Mouse (Mus musculus) hindbrain, embryonic 13.5 days (tissue): Measurements from ENCODE around the gene Pde4a. TPM values are rescaled to one million over a fixed set of nuclear protein-coding genes. Genes with fewer than 3 reads are reported as not detected.
"Not testable (repeated sequence)": the region's sequence is repeated elsewhere in the genome, so short reads cannot be mapped to it uniquely, and the experiment has no call there.

ENCODE experiments used
- ATAC-seq: fragments of 200-750 bp; cut with Nextera tagmentation; 2 replicates; pipeline ENCODE4 v1.8.0; 2017; ENCODE audit warnings: moderate TSS enrichment; ENCODE audit not compliant: low FRiP score
- H3K27ac ChIP-seq: fragments of 300-500 bp; sonication (generic); 2 replicates; pipeline ENCODE4 v1.5.1; 2015; ENCODE audit warnings: inconsistent platforms, mild to moderate bottlenecking, moderate library complexity
- H3K27me3 ChIP-seq: fragments of 300-500 bp; sonication (generic); 2 replicates; pipeline ENCODE4 v1.6.1; 2015; ENCODE audit warnings: mild to moderate bottlenecking, inconsistent platforms
- H3K36me3 ChIP-seq: fragments of 300-500 bp; sonication (generic); 2 replicates; pipeline ENCODE4 v1.6.1; 2015; ENCODE audit warnings: mild to moderate bottlenecking, inconsistent platforms
- H3K4me1 ChIP-seq: fragments of 300-500 bp; sonication (generic); replicated peaks from 2 replicates; pipeline ENCODE4 v1.6.1; 2015; ENCODE audit warnings: inconsistent platforms
- H3K4me2 ChIP-seq: fragments of 300-500 bp; sonication (generic); 2 replicates; pipeline ENCODE4 v1.6.1; 2015; ENCODE audit warnings: inconsistent platforms, mild to moderate bottlenecking, moderate library complexity
- H3K4me3 ChIP-seq: fragments of 300-500 bp; sonication (generic); 2 replicates; pipeline ENCODE4 v1.5.1; 2015; ENCODE audit warnings: mild to moderate bottlenecking, inconsistent platforms
- H3K9ac ChIP-seq: fragments of 300-500 bp; sonication (generic); 2 replicates; pipeline ENCODE4 v1.6.1; 2015; ENCODE audit warnings: mild to moderate bottlenecking, inconsistent platforms
- H3K9me3 ChIP-seq: fragments of 300-500 bp; sonication (generic); 2 replicates; pipeline ENCODE4 v1.6.1; 2016; ENCODE audit warnings: inconsistent platforms
- WGBS: fragments of 180-500 bp; shearing (Covaris S2); methylation state at CpG from one replicate; pipeline ENCODE4 v1.1.7; 2015; 5-methylcytosine and 5-hydroxymethylcytosine counted together
- polyA plus RNA-seq: library from polyadenylated mRNA; unstranded; fragments of >200 nt; fragmentation: Nextera tagmentation; extraction: Ambion mirVana; gene quantifications from 2 replicates; pipeline ENCODE4 v1.2.1, GENCODE M21; 2015

Gene Pde4a
- polyA plus RNA-seq, 1 experiment from 2014 or later: 18.8 TPM

DNA sequence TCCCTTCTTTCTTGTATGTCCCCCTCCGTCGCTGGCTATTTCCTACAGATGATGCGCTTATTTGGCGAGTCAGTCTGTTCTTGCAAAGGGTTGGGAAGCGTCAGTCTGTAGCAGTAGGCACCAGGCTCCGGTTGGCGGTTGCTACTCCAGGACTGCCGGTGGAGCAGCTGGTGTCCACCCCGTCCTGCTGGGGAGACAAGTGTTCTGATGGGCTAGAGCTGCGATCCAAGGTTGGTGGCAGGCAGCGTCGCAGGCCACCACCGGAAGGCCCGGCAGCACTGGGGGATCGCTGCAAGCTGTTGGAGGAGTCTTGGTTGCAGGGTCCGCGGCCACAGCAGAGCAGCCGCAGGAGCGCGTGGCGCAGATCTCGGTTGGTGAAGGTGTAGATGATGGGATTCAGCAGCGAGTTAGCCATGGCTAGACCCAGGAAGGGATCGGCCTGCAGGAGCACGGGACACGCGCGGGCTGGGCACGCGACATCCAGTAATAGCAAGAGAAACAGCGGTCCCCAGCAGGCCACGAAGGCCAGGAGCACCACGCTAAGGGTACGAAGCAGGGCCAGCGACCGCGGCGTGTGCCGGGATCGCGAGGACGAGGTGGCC is 78.4 kb downstream of the Pde4a start:
- Histone ChIP-seq H3K4me2 (peak overlapping the region; percentile 76), H3K4me3 (peak overlapping the region; percentile 45), H3K9ac (peak overlapping the region; percentile 73), H3K4me1 (peaks cover 37% of the 10 kb centered on the region), H3K9me3 (no peaks in the 10 kb centered on the region), H3K36me3 (no peaks in the 10 kb centered on the region), H3K27ac (peak overlapping the region; percentile 78), H3K27me3 (peaks cover 73% of the 10 kb centered on the region)
- 4% methylated on average over 42 of the region's 42 CpGs for WGBS
- peak; percentile 7; the same call in 1 of the 2 replicates for ATAC-seq

- ATAC-seq: peak; percentile 62
- Histone ChIP-seq H3K4me1 (peaks cover 32% of the 10 kb centered on the region), H3K9me3 (no peaks in the 10 kb centered on the region), H3K4me2 (peak overlapping the region; percentile 76), H3K4me3 (peak overlapping the region; percentile 45), H3K36me3 (no peaks in the 10 kb centered on the region), H3K27me3 (peaks cover 79% of the 10 kb centered on the region), H3K9ac (peak overlapping the region; percentile 73), H3K27ac (peak overlapping the region; percentile 78)
- WGBS: under 1% methylated on average over 72 of the region's 72 CpGs
Observed at GRCm38 (mm10) chr9:21244428-21245112, 79.1 kb downstream of the Pde4a start.

GRCm38 (mm10) chr9:21245113-21245487 is 79.6 kb downstream of the Pde4a start:
- Histone ChIP-seq H3K4me3 (peak overlapping the region; percentile 45), H3K27me3 (peaks cover 85% of the 10 kb centered on the region), H3K36me3 (no peaks in the 10 kb centered on the region), H3K9ac (peak overlapping the region; percentile 73), H3K27ac (peak overlapping the region; percentile 78), H3K4me2 (peak overlapping the region; percentile 76), H3K9me3 (no peaks in the 10 kb centered on the region), H3K4me1 (peaks cover 36% of the 10 kb centered on the region)
- 1% methylated on average over 16 of the region's 16 CpGs for WGBS
- no peak for ATAC-seq

DNA sequence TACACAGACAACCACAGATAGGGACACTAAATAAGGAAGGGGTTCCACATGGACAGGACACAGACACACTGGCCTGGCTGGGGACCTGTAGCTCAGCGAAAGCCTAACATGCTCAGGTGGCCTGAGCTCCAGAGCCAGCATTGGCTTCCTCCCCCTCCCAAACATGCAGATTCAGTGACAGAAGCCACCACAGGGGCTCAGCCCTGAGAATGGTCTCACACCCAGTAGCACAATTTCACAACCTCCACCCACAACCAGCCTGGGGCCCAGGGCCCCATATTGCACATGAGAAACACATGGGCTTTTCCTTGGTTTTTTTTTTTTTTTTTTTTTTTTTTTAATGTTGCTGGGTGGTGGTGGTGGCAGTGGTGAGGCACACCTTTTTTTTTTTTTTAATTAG is 80.8 kb downstream of the Pde4a start:
- Histone ChIP-seq H3K4me2 (no peak overlapping the region), H3K36me3 (no peaks in the 10 kb centered on the region), H3K4me1 (peaks cover 36% of the 10 kb centered on the region), H3K9ac (no peak overlapping the region), H3K4me3 (no peak overlapping the region), H3K27me3 (peaks cover 97% of the 10 kb centered on the region), H3K9me3 (no peaks in the 10 kb centered on the region), H3K27ac (no peak overlapping the region)
- WGBS: 44% methylated on average over 1 of the region's 1 CpGs
- no peak for ATAC-seq

GRCm38 (mm10) chr9:21248326-21248725 is 82.8 kb downstream of the Pde4a start, which contains the start of gene S1pr5:
Gene S1pr5 (minus strand): TSS chr9:21248443.
- H3K9me3 ChIP-seq: no peaks in the 10 kb centered on the region
- peak within 1 kb of the TSS; percentile 23 for H3K4me3 ChIP-seq
- no peaks in the 10 kb centered on the region for H3K36me3 ChIP-seq
- WGBS: 2% methylated on average over 29 of the region's 30 CpGs
- no peak for ATAC-seq
- peaks cover 35% of the 10 kb centered on the region for H3K4me1 ChIP-seq
- peak within 1 kb of the TSS; percentile 35 for H3K4me2 ChIP-seq
- H3K27ac ChIP-seq: no peak within 1 kb of the TSS
- H3K27me3 ChIP-seq: peaks cover 99% of the 10 kb centered on the region
- H3K9ac ChIP-seq: no peak within 1 kb of the TSS

DNA sequence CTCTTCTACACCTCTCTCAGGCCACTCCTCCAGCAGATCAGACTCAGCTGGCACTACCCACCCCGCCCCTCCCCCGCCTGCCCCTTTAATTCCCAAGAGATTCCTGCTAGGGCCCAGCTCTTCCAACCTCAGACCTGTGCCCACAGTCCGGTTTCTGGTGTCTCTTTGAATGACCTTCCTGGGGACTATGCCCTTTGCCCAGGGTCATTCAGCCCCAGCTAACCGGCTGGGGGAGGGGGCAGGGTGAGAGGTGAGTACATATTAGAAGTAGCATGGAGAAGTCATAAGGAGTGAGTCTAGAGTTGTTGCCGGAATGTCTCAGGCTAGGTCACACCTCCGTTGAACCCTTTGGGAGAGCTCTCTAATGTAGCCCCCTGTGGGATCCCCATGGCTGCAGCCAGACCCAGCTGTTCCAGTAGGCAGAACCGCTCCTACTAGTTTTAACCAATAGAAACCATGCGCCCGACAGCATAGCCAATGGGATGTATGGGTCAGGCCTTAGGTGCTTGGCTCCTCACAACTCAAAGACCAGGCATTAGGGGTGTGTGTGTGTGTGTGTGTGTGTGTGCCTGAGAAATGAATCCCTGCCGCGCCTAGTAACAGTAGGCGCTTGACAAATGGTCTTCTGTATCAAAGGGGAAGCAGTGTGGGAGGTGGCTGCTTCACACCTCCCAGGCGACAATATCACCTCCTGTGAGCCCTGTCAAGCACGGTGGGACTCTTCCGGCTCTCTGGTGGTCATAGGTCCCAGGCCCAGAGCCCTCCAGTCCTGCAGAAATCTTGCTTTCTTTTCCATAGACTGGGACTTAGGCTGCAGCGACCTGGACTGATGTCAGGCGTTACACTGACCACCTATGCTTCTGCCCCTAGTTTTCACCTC is 84.4 kb downstream of the Pde4a start:
- 36% methylated on average over 17 of the region's 17 CpGs for WGBS
- no peak overlapping the region for H3K4me3 ChIP-seq
- ATAC-seq: no peak
- no peaks in the 10 kb centered on the region for H3K9me3 ChIP-seq
- H3K4me1 ChIP-seq: peaks cover 19% of the 10 kb centered on the region
- H3K27me3 ChIP-seq: peaks cover 85% of the 10 kb centered on the region
- no peak overlapping the region for H3K27ac ChIP-seq
- no peaks in the 10 kb centered on the region for H3K36me3 ChIP-seq
- H3K4me2 ChIP-seq: no peak overlapping the region
- no peak overlapping the region for H3K9ac ChIP-seq

- Histone ChIP-seq H3K36me3 (no peaks in the 10 kb centered on the region), H3K9me3 (no peaks in the 10 kb centered on the region), H3K27ac (no peak overlapping the region), H3K9ac (no peak overlapping the region), H3K4me1 (peaks cover 13% of the 10 kb centered on the region), H3K27me3 (peaks cover 79% of the 10 kb centered on the region), H3K4me3 (no peak overlapping the region), H3K4me2 (no peak overlapping the region)
- 57% methylated on average over 2 of the region's 2 CpGs for WGBS
- no peak for ATAC-seq
Observed at GRCm38 (mm10) chr9:21250509-21250908, 85.0 kb downstream of the Pde4a start.

GRCm38 (mm10) chr9:21251116-21251735 is 85.7 kb downstream of the Pde4a start:
- whole genome bisulfite sequencing: 72% methylated on average over 13 of the region's 13 CpGs
- no peak for ATAC-seq
- no peaks in the 10 kb centered on the region for H3K9me3 ChIP-seq
- no peak overlapping the region for H3K4me2 ChIP-seq
- no peak overlapping the region for H3K4me3 ChIP-seq
- peaks cover 13% of the 10 kb centered on the region for H3K4me1 ChIP-seq
- no peaks in the 10 kb centered on the region for H3K36me3 ChIP-seq
- H3K27me3 ChIP-seq: peaks cover 75% of the 10 kb centered on the region
- no peak overlapping the region for H3K27ac ChIP-seq
- H3K9ac ChIP-seq: no peak overlapping the region

- Histone ChIP-seq H3K4me2 (no peak overlapping the region), H3K4me3 (no peak overlapping the region), H3K27ac (no peak overlapping the region), H3K27me3 (peaks cover 46% of the 10 kb centered on the region), H3K9ac (no peak overlapping the region), H3K4me1 (0 out of 2 replicates have a peak, but pooled peaks cover 4% of the 10 kb centered on the region), H3K9me3 (no peaks in the 10 kb centered on the region), H3K36me3 (no peaks in the 10 kb centered on the region)
- ATAC-seq: no peak
Observed at GRCm38 (mm10) chr9:21254690-21255089, 89.2 kb downstream of the Pde4a start.

DNA sequence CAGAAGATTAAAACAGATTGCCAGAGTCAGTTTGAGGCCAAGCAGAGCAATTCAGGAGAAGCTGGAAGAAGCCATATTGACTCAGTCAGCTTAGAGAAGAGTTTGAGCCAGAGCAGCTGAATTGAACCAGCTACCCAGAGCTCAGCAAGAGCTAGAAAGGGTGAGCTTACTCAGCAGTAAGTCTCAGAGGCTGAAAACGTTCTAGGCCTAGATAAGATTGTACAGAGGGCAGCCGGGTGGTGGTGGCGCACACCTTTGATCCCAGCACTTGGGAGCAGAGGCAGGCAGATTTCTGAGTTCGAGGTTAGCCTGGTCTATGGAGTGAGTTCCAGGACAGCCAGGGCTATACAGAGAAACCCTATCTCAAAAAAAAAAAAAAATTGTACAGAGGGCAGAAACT is 90.8 kb downstream of the Pde4a start:
- H3K4me3 ChIP-seq, H3K27ac ChIP-seq, H3K9me3 ChIP-seq: not testable (repeated sequence)

DNA sequence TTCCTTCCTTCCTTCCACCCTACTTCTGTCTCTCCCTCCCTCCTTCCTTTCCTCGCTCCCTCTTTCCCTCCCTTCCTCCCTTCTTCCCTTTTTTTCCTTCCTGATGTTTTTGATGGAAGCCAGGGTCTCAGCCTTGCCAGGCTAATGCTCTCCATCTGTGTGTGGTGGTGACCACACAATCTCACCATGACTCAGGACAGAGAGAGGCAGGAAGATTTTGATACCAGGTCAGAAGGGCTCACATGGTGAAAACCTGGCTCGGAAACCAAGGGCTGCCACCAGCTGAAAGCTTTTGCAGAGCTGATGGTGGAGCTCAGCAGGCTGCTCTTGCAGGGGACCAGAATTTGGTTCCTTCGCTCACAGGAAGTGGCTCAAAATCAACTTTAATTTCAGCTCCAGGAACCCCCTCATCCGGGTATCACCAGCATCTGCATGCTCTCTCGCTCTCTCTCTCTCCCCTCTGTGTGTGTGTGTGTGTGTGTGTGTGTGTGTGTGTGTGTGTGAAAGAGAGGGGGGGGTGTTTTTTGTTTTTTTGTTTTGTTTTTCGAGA is 95.1 kb downstream of the Pde4a start:
- H3K27ac ChIP-seq: no peak overlapping the region
- WGBS: 87% methylated on average over 6 of the region's 6 CpGs
- ATAC-seq: no peak
- H3K4me1 ChIP-seq: peaks cover 6% of the 10 kb centered on the region
- H3K27me3 ChIP-seq: peaks cover 13% of the 10 kb centered on the region
- H3K4me3 ChIP-seq: no peak overlapping the region
- H3K9me3 ChIP-seq: no peaks in the 10 kb centered on the region
- no peak overlapping the region; the same call in 1 of the 2 replicates for H3K9ac ChIP-seq
- H3K4me2 ChIP-seq: no peak overlapping the region
- no peaks in the 10 kb centered on the region for H3K36me3 ChIP-seq

More for the DNA sequence above, 90.8 kb downstream of the Pde4a start:
- not testable (repeated sequence) for ATAC-seq, H3K4me2 ChIP-seq, H3K36me3 ChIP-seq, H3K9ac ChIP-seq, H3K4me1 ChIP-seq
- H3K27me3 ChIP-seq: peaks cover 34% of the 10 kb centered on the region
- WGBS: 85% methylated on average over 4 of the region's 4 CpGs

DNA sequence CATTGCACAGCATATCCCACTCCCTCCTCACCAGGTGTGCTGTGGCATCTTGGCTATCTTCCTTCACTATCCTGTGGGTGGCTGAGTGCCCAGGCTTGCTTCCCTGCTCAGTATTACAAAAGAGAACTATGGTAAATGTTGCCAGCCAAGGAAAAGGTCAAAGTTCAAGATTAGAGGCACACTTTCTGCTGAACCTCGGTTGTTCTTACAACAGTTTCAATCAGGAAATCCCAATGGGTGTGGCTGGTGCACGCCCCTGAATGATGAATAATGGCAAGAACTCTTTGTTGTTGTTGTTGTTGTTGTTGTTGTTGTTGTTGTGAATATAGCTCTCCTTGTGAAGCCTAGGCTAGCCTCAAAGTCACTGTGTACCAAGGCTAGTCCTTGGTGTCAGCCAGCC is 96.3 kb downstream of the Pde4a start:
- Histone ChIP-seq H3K4me3 (no peak overlapping the region), H3K27me3 (peaks cover 9% of the 10 kb centered on the region), H3K27ac (no peak overlapping the region), H3K9me3 (no peaks in the 10 kb centered on the region), H3K36me3 (peaks cover 4% of the 10 kb centered on the region; the same call in 1 of the 2 replicates), H3K9ac (no peak overlapping the region), H3K4me1 (peaks cover 19% of the 10 kb centered on the region), H3K4me2 (no peak overlapping the region)
- WGBS: 67% methylated on average over 2 of the region's 2 CpGs
- no peak for ATAC-seq
